ENCODE assay signal across 28 mouse cellular contexts in the genomic region with DNA sequence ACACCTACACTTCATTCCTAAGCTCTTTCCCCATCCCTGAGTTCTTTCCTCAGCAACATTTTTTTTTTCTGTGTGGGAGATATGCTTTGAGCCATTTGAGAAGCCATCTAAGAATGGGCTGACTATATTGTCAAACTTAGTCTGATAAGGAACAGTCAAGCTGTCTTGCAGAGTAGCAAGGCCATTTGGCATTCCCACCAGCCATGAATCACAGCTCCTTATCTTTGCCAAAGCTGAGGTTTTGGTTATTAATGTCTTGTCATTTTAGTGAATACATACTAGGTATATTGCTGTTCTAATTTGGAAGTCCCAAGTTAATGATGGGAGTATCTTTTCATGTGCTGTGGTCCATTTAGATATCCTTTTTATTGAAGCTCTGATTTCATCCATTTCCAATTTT.
"Had no signal": no experiment of that assay in that cellular context is flagged by ENCODE, and none has a peak within 500 bp of the region (broad histone marks: within the 10 kb centered on the region; RNA-seq: fewer than 3 reads in every experiment).

No protein-coding gene starts in this region.

- H3K27ac ChIP-seq: heart, embryonic 10.5 days; hindbrain, embryonic 10.5 days; hindbrain, embryonic 12.5 days; hindbrain, embryonic 14.5 days; intestine, embryonic 15.5 days; layer of hippocampus, adult 2 months; left cerebral cortex, adult 2 months; limb, embryonic 10.5 days; limb, embryonic 12.5 days; liver, embryonic 13.5 days; liver, embryonic 15.5 days had no signal

- H3K4me3 ChIP-seq: heart, embryonic 10.5 days; heart, embryonic 12.5 days; hindbrain, embryonic 10.5 days; hindbrain, embryonic 12.5 days; intestine, embryonic 15.5 days; layer of hippocampus, adult 2 months; left cerebral cortex, adult 2 months; limb, embryonic 10.5 days; limb, embryonic 12.5 days; liver, embryonic 13.5 days; liver, embryonic 15.5 days had no signal

- H3K9me3 ChIP-seq: heart, embryonic 10.5 days; hindbrain, embryonic 12.5 days; intestine, embryonic 15.5 days; limb, embryonic 10.5 days; limb, embryonic 12.5 days; liver, embryonic 13.5 days; liver, embryonic 15.5 days had no signal

- H3K4me2 ChIP-seq: heart, embryonic 12.5 days; hindbrain, embryonic 12.5 days; hindbrain, embryonic 14.5 days; intestine, embryonic 15.5 days; limb, embryonic 12.5 days; liver, embryonic 11.5 days; liver, embryonic 13.5 days; liver, embryonic 15.5 days had no signal

- H3K27me3 ChIP-seq: hindbrain, embryonic 12.5 days; intestine, embryonic 15.5 days; liver, embryonic 13.5 days; liver, embryonic 15.5 days had no signal

- H3K36me3 ChIP-seq: heart, embryonic 10.5 days; heart, embryonic 12.5 days; hindbrain, embryonic 10.5 days; hindbrain, embryonic 12.5 days; intestine, embryonic 15.5 days; limb, embryonic 10.5 days; limb, embryonic 12.5 days; liver, embryonic 13.5 days; liver, embryonic 15.5 days had no signal

- H3K9ac ChIP-seq: heart, embryonic 12.5 days; hindbrain, embryonic 12.5 days; hindbrain, embryonic 14.5 days; intestine, embryonic 15.5 days; limb, embryonic 12.5 days; liver, embryonic 13.5 days; liver, embryonic 15.5 days; liver, postnatal 0 days had no signal

- H3K4me1 ChIP-seq: heart, embryonic 10.5 days; heart, embryonic 12.5 days; intestine, embryonic 15.5 days; limb, embryonic 10.5 days; limb, embryonic 12.5 days; liver, embryonic 13.5 days; liver, embryonic 15.5 days had no signal

- ATAC-seq: hindbrain, embryonic 16.5 days; inflammation-experienced regulatory T-cells, adult 6 months; intestine, embryonic 15.5 days; intestine, postnatal 0 days; liver, postnatal 0 days had no signal

- DNase-seq: gastrocnemius, postnatal 10 days; gastrocnemius, postnatal 25 days; heart, adult 18-20 months; heart, postnatal 10 days; heart, postnatal 4 days; kidney, adult 18-20 months; kidney, adult 8-10 months; kidney, postnatal 10 days; kidney, postnatal 25 days; kidney, postnatal 4 days; liver; liver, embryonic 13.5 days; liver, postnatal 0 days had no signal
